20 mouse cellular contexts compared by ENCODE assay signal in genomic region chr15:84262630-84263029, GRCm38 (mm10). TPM values are rescaled to one million over a fixed set of nuclear protein-coding genes. Genes with fewer than 3 reads are reported as not detected.
DNase-seq lines count a peak whose midpoint lies in the region; ATAC-seq lines count a peak whose summit lies in the region.
"Had no signal": no experiment of that assay in that cellular context is flagged by ENCODE, and none has a peak within 500 bp of the region (broad histone marks: within the 10 kb centered on the region; RNA-seq: fewer than 3 reads in every experiment).

No protein-coding gene starts in this region.

- 0 out of 2 replicates have a peak overlapping the region, but pooled peaks have one; percentile 2 for H3K27ac ChIP-seq in midbrain, embryonic 13.5 days
- H3K27ac ChIP-seq in midbrain, embryonic 16.5 days (ENCODE audit: low read length), result no peak overlapping the region

- peaks cover 100% of the 10 kb centered on the region for H3K36me3 ChIP-seq in megakaryocyte, embryonic 14.5 days (replicated peaks; ENCODE audit: low read length)
- no peaks in the 10 kb centered on the region for H3K36me3 ChIP-seq in midbrain, embryonic 13.5 days
- no peaks in the 10 kb centered on the region for H3K36me3 ChIP-seq in midbrain, embryonic 16.5 days (ENCODE audit: control insufficient read depth, insufficient read depth, low read length)
- H3K36me3 ChIP-seq: G1E had no signal

- no peak overlapping the region for H3K9ac ChIP-seq in midbrain, embryonic 13.5 days (replicated peaks)
- no peak overlapping the region for H3K9ac ChIP-seq in midbrain, embryonic 16.5 days (ENCODE audit: low read depth, low read length)

- no peaks in the 10 kb centered on the region for H3K9me3 ChIP-seq in megakaryocyte, embryonic 14.5 days
- no peaks in the 10 kb centered on the region for H3K9me3 ChIP-seq in midbrain, embryonic 13.5 days
- H3K9me3 ChIP-seq in midbrain, embryonic 16.5 days (replicated peaks; ENCODE audit: control insufficient read depth, low read length, poor library complexity, severe bottlenecking), result no peaks in the 10 kb centered on the region

- H3K27me3 ChIP-seq in megakaryocyte, embryonic 14.5 days (replicated peaks), result no peaks in the 10 kb centered on the region
- H3K27me3 ChIP-seq in midbrain, embryonic 13.5 days, result peaks cover 21% of the 10 kb centered on the region
- no peaks in the 10 kb centered on the region for H3K27me3 ChIP-seq in midbrain, embryonic 16.5 days (ENCODE audit: control insufficient read depth, insufficient read depth, low read depth, low read length)

- DNase-seq in cerebellum, postnatal 10 days, result peak; percentile 51 to 59
- DNase-seq in cerebellum, adult 9-11 months, result no peak
- DNase-seq: adrenal gland, adult 2 months; adrenal gland, adult 8-10 months; adrenal gland, postnatal 10 days; adrenal gland, postnatal 14 days; adrenal gland, postnatal 25 days; adrenal gland, postnatal 36 days; B cell, adult 2 months; cerebellum, adult 11 months; cerebellum, adult 11-12 months; cerebellum, adult 18-20 months had no signal

- peaks cover 98% of the 10 kb centered on the region for H3K4me1 ChIP-seq in megakaryocyte, embryonic 14.5 days
- peaks cover 56% of the 10 kb centered on the region for H3K4me1 ChIP-seq in midbrain, embryonic 13.5 days (replicated peaks)
- peaks cover 35% of the 10 kb centered on the region for H3K4me1 ChIP-seq in midbrain, embryonic 16.5 days (ENCODE audit: control insufficient read depth, insufficient read depth, low read length)

- ATAC-seq in megakaryocyte, adult 5-6 weeks (ENCODE audit: poor library complexity, severe bottlenecking), result no peak
- no peak for ATAC-seq in midbrain, embryonic 13.5 days
- no peak for ATAC-seq in midbrain, embryonic 16.5 days
- ATAC-seq: activated CD4-positive, CD25-positive, alpha-beta regulatory T cell, adult 4 months; CD4-positive, CD25-positive, alpha-beta regulatory T cell, adult 4 months; Patski had no signal

- H3K4me3 ChIP-seq in megakaryocyte, embryonic 14.5 days (replicated peaks), result peak overlapping the region; percentile 83
- H3K4me3 ChIP-seq in midbrain, embryonic 13.5 days (replicated peaks), result no peak overlapping the region
- H3K4me3 ChIP-seq in midbrain, embryonic 16.5 days (ENCODE audit: low read depth, low read length), result no peak overlapping the region

- WGBS in midbrain, embryonic 13.5 days, result 98% methylated on average over 6 of the region's 6 CpGs
- WGBS in midbrain, embryonic 16.5 days, result 90% methylated on average over 6 of the region's 6 CpGs

- H3K4me2 ChIP-seq in midbrain, embryonic 13.5 days (replicated peaks), result no peak overlapping the region
- no peak overlapping the region for H3K4me2 ChIP-seq in midbrain, embryonic 16.5 days (ENCODE audit: low read length)

RNA-seq across cellular contexts. Expression of gene Parvb, which starts 30.8 kb away (rescaled TPM):
- polyA plus RNA-seq in megakaryocyte, embryonic 14.5 days (2012; ENCODE audit: insufficient read depth, low replicate concordance), result 524 and 845 TPM in 2 replicates
- total RNA-seq in megakaryocyte, adult 5-6 weeks (2015), result 32.7 and 38.8 TPM in 2 replicates
- 9.5 and 10.6 TPM in 2 replicates for total RNA-seq in megakaryocyte, adult 5-6 weeks (2017)
- 4.7 and 6.2 TPM in 2 replicates for polyA plus RNA-seq in midbrain, embryonic 13.5 days (2015; fragmentation: Nextera tagmentation; extraction: Ambion mirVana)
- polyA plus RNA-seq in midbrain, embryonic 16.5 days (2015; fragmentation: Nextera tagmentation; extraction: Ambion mirVana), result 4.3 and 4.7 TPM in 2 replicates

Comparison
In these comparisons a context has a peak if more than half of its experiments do, and no peak if none do; other contexts are left out.
1. RNA of gene Parvb, which starts 30.8 kb away (polyA plus RNA-seq): 524 to 845 TPM in megakaryocyte, embryonic 14.5 days; 4.7 to 6.2 TPM in midbrain, embryonic 13.5 days and 4.3 to 4.7 TPM in midbrain, embryonic 16.5 days; every median in the first group is over 10 times any median in the second.